8 mouse cellular contexts compared by ENCODE assay signal in the genomic region with DNA sequence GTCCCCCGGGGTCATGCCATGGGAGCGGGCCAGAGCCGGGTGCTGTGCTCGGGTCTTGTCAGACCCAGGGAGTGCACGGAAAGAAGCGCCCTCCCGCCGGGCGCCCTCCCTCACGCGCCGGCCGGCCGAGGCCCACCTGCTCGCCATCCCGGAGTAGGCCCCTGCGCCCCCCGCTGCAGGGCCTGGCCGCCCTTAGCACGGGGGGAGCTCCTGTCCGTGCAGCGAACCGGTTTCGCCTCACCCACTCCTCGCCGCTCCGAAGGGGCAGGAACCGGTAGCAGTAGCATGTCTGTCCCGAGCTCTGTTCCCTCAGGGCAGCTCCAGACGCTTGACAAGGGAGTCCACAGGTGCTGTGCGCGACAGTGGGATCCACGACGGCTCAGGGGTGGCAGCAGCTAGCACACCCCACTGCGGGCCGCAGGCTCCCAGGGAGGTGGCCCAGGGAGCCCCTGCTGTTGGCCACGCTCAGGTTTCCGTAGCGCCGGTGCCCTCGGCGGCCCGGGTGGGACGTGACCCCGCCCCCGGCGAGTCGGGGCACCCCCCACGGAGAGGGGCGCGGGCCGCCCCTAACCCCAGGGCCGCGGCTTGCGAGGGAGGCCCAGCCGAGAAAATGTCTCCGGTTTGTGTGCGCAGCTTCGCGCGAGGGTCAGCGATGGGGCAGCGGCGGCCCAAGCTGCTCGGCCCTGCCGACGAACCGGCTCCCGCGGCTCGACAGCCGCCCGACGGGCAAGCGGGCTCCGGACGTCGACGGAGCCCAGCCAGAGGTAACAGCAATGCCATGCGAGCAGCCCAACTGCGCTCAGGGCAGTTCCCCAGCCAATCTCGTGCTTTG. TPM values are rescaled to one million over a fixed set of nuclear protein-coding genes. Genes with fewer than 3 reads are reported as not detected.
A peak's percentile ranks its signal among the peaks of the same experiment; 100 is the strongest.
DNase-seq lines count a peak whose midpoint lies in the region; ATAC-seq and TF ChIP-seq lines count a peak whose summit lies in the region.

TSS of gene Kdm2a (minus strand) at position 488 of the 832 bp plus-strand sequence.

- no peaks in the 10 kb centered on the region for H3K9me3 ChIP-seq in embryonic facial prominence, embryonic 11.5 days (replicated peaks; ENCODE audit: control insufficient read depth, low read length)
- H3K9me3 ChIP-seq in intestine, postnatal 0 days (ENCODE audit: control insufficient read depth), result no peaks in the 10 kb centered on the region
- no peaks in the 10 kb centered on the region for H3K9me3 ChIP-seq in limb, embryonic 10.5 days (replicated peaks)
- H3K9me3 ChIP-seq in midbrain, embryonic 11.5 days (ENCODE audit: control insufficient read depth, low read length), result no peaks in the 10 kb centered on the region

- no peaks in the 10 kb centered on the region for H3K4me1 ChIP-seq in embryonic facial prominence, embryonic 11.5 days (ENCODE audit: control insufficient read depth, insufficient read depth, low read length)
- H3K4me1 ChIP-seq in intestine, postnatal 0 days (replicated peaks; ENCODE audit: control insufficient read depth, insufficient read depth, low read length), result peaks cover 5% of the 10 kb centered on the region
- H3K4me1 ChIP-seq in limb, embryonic 10.5 days, result peaks cover 20% of the 10 kb centered on the region
- H3K4me1 ChIP-seq in midbrain, embryonic 11.5 days (ENCODE audit: control insufficient read depth, insufficient read depth, low read length), result peaks cover 9% of the 10 kb centered on the region

- peak within 1 kb of the TSS; percentile 89 for H3K27ac ChIP-seq in embryonic facial prominence, embryonic 11.5 days (replicated peaks; ENCODE audit: low read depth, low read length)
- peak within 1 kb of the TSS; percentile 88 for H3K27ac ChIP-seq in intestine, postnatal 0 days (ENCODE audit: low read depth, low read length)
- H3K27ac ChIP-seq in limb, embryonic 10.5 days, result peak within 1 kb of the TSS; percentile 98
- H3K27ac ChIP-seq in midbrain, embryonic 11.5 days (ENCODE audit: low read depth, low read length), result peak within 1 kb of the TSS; percentile 94

- no peaks in the 10 kb centered on the region for H3K36me3 ChIP-seq in embryonic facial prominence, embryonic 11.5 days (replicated peaks; ENCODE audit: control insufficient read depth, insufficient read depth, low read depth, low read length)
- H3K36me3 ChIP-seq in intestine, postnatal 0 days (ENCODE audit: control insufficient read depth, insufficient read depth), result no peaks in the 10 kb centered on the region
- H3K36me3 ChIP-seq in limb, embryonic 10.5 days, result peaks cover 10% of the 10 kb centered on the region
- no peaks in the 10 kb centered on the region for H3K36me3 ChIP-seq in midbrain, embryonic 11.5 days (ENCODE audit: control insufficient read depth, insufficient read depth, low read length)

- TF ChIP-seq CTCF in intestine, postnatal 0 days (IDR thresholded peaks at IDR 0.05; ENCODE audit: low read depth), result peak; percentile 11; the same call in 1 of the 2 replicates

- H3K27me3 ChIP-seq in embryonic facial prominence, embryonic 11.5 days (ENCODE audit: control insufficient read depth, insufficient read depth, low read length), result no peaks in the 10 kb centered on the region
- no peaks in the 10 kb centered on the region for H3K27me3 ChIP-seq in intestine, postnatal 0 days (replicated peaks; ENCODE audit: control insufficient read depth, insufficient read depth, low read length)
- H3K27me3 ChIP-seq in limb, embryonic 10.5 days (ENCODE audit: low read depth, poor library complexity, severe bottlenecking), result no peaks in the 10 kb centered on the region
- H3K27me3 ChIP-seq in midbrain, embryonic 11.5 days (ENCODE audit: control insufficient read depth, insufficient read depth, low read length), result no peaks in the 10 kb centered on the region

- peak within 1 kb of the TSS; percentile 78 for H3K9ac ChIP-seq in embryonic facial prominence, embryonic 11.5 days (replicated peaks; ENCODE audit: low read length)
- H3K9ac ChIP-seq in intestine, postnatal 0 days (ENCODE audit: low read depth, low read length), result peak within 1 kb of the TSS; percentile 79
- H3K9ac ChIP-seq in midbrain, embryonic 11.5 days (ENCODE audit: low read length), result peak within 1 kb of the TSS; percentile 78

- DNase-seq in adrenal gland, adult 8-10 months, result peak; percentile 62
- peak; percentile 56 for DNase-seq in embryonic facial prominence, embryonic 11.5 days (ENCODE audit: low spot score)
- DNase-seq in limb, embryonic 10.5 days (ENCODE audit: low spot score), result peak; percentile 74
- DNase-seq in midbrain, embryonic 11.5 days (ENCODE audit: low spot score, missing footprints), result peak; percentile 92
- DNase-seq in spleen, adult 12 weeks (ENCODE audit: low spot score), result peak; percentile 52
- no peak for DNase-seq in Muller cell, postnatal 12 days (ENCODE audit: inconsistent ontology term)

- WGBS in embryonic facial prominence, embryonic 11.5 days, result under 1% methylated on average over 82 of the region's 82 CpGs
- WGBS in intestine, postnatal 0 days, result 2% methylated on average over 81 of the region's 82 CpGs
- under 1% methylated on average over 82 of the region's 82 CpGs for WGBS in limb, embryonic 10.5 days
- under 1% methylated on average over 81 of the region's 82 CpGs for WGBS in midbrain, embryonic 11.5 days

- peak within 1 kb of the TSS; percentile 84 for H3K4me2 ChIP-seq in embryonic facial prominence, embryonic 11.5 days (ENCODE audit: low read depth, low read length)
- peak within 1 kb of the TSS; percentile 99 for H3K4me2 ChIP-seq in intestine, postnatal 0 days (replicated peaks; ENCODE audit: low read depth)
- peak within 1 kb of the TSS; percentile 82 for H3K4me2 ChIP-seq in midbrain, embryonic 11.5 days

- H3K4me3 ChIP-seq in embryonic facial prominence, embryonic 11.5 days (ENCODE audit: low read depth, low read length), result peak within 1 kb of the TSS; percentile 100
- H3K4me3 ChIP-seq in intestine, postnatal 0 days (ENCODE audit: low read depth, low read length), result peak within 1 kb of the TSS; percentile 72
- peak within 1 kb of the TSS; percentile 97 for H3K4me3 ChIP-seq in limb, embryonic 10.5 days
- peak within 1 kb of the TSS; percentile 100 for H3K4me3 ChIP-seq in midbrain, embryonic 11.5 days (ENCODE audit: low read depth, low read length)

- ATAC-seq in embryonic facial prominence, embryonic 11.5 days (replicated peaks; ENCODE audit: insufficient number of reproducible peaks, low FRiP score, low TSS enrichment, low read depth), result peak; percentile 66
- ATAC-seq in granulocyte monocyte progenitor cell, adult 5-6 weeks (replicated peaks; ENCODE audit: poor library complexity, severe bottlenecking), result peak; percentile 23
- peak; percentile 37 for ATAC-seq in intestine, postnatal 0 days
- ATAC-seq in midbrain, embryonic 11.5 days (ENCODE audit: low FRiP score), result peak; percentile 34

RNA-seq across cellular contexts. Expression of gene Kdm2a, which starts in this region (rescaled TPM):
- total RNA-seq in adrenal gland, adult 8-10 months (2022), result 100 to 1,000 TPM in 3 of 4 experiments, 10 to 100 TPM in 1; 88.6 to 150 (median 124) TPM
- polyA plus RNA-seq in embryonic facial prominence, embryonic 11.5 days (2014; fragmentation: Nextera tagmentation; extraction: Ambion mirVana), result 43.5 and 48.3 TPM in 2 replicates
- 62.9 and 96.0 TPM in 2 replicates for total RNA-seq in granulocyte monocyte progenitor cell, adult 5-6 weeks (2014; fragmentation: Nextera tagmentation)
- 46.5 and 61.7 TPM in 2 replicates for total RNA-seq in granulocyte monocyte progenitor cell, adult 5-6 weeks (2017)
- 21.0 and 21.2 TPM in 2 replicates for polyA plus RNA-seq in intestine, postnatal 0 days (2015; fragmentation: Nextera tagmentation; extraction: Ambion mirVana)
- polyA plus RNA-seq in limb, embryonic 10.5 days (2016; fragmentation: Nextera tagmentation; extraction: Ambion mirVana), result 67.6 and 77.9 TPM in 2 replicates
- polyA plus RNA-seq in midbrain, embryonic 11.5 days (2014; fragmentation: Nextera tagmentation; extraction: Ambion mirVana), result 34.9 and 42.0 TPM in 2 replicates
